Mouse (Mus musculus): ENCODE measurements around the gene Fndc3b.

Fndc3b gene

GRCm38 (mm10) chr3:27624974-27625591 is 86.0 kb downstream of the Fndc3b start:
- no peak for DNase-seq (ENCODE audit: low read depth, low spot score)

DNA sequence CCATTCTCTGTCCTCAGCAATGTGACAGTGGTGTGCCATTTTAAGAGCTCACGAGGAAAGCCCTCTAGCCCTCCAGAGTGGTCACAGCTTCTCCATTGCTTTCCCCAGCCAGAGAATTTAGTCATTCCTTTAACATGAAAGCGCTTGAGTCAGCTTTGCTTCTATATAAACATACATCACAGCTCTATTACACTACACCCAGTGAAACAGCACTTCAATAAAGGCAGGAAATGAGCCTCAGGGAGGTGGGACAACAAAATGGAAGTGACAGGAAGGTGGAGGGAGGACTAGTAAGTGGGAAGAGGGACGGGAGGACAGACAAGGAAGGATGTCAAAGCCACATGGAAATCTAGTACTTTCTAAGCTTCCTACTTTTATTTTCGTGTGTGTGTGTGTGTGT is 88.7 kb downstream of the Fndc3b start:
- no peak for DNase-seq (ENCODE audit: low read depth, low spot score)

GRCm38 (mm10) chr3:27621176-27621575 is 89.9 kb downstream of the Fndc3b start:
- DNase-seq (ENCODE audit: low read depth, low spot score) = no peak

DNA sequence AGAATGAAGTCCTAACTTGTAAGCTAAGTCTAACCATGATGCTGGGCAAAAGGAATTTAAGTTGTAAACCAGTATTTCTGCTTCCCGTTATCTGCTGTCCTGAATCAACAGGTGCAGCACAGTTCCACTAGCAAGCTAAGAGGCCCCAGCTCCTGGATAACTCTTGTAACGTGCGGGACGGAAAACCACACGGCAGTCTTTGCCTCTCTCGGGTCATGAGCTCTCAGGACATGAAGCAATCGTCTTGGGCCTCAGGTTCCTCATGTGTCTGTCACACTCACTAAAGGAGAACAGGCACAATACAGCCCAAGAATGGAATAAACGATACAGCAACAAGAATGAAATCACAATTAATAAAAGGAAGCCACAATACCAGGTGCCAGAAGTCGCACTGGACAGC is 93.4 kb downstream of the Fndc3b start:
- no peak for DNase-seq (ENCODE audit: low read depth, low spot score)

GRCm38 (mm10) chr3:27617237-27617499 is 93.9 kb downstream of the Fndc3b start:
- DNase-seq (ENCODE audit: low read depth, low spot score) = no peak

- DNase-seq (ENCODE audit: low read depth, low spot score) = no peak
Observed at GRCm38 (mm10) chr3:27616421-27617236, 94.5 kb downstream of the Fndc3b start.

- DNase-seq (ENCODE audit: low read depth, low spot score) = no peak
Observed at GRCm38 (mm10) chr3:27615479-27615878, 95.6 kb downstream of the Fndc3b start.

DNA sequence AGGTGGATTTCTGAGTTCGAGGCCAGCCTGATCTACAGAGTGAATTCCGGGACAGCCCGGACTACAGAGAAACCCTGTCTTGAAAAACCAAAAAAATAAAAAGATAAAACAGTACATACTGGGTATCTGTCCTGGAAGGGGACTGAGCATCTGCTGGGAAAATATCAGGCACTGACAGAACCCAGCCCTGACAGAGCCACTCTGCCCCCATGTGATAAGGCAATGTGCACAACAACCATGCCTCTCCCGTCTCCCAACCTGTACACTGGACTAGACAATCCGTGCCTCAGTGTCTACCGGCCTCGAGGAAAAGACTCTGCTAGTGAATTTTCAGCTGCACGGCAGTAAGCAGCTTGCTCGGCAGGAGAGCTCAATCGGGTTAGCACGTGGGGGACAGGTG is 97.3 kb downstream of the Fndc3b start:
- no peak for DNase-seq (ENCODE audit: low read depth, low spot score)

DNA sequence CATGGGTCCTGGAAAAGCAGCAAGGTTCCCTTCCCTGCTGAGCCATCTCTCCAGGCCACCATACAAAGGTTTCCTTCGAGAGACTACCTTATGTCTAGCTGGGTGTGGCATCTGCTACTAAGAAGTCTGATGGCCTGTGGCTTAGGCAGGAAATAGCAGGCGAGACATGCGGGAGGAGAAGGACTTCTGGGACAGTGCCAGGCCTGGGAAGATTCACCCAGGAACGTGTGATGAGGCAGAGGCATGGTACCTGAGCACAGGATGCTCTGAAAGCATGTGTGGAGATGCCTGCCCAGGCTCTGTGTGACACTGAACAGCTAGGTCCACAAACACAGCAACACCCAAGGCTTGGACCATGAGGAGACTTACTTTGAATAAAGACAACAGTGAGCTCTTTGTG is 98.1 kb downstream of the Fndc3b start:
- DNase-seq (ENCODE audit: low read depth, low spot score) = no peak

GRCm38 (mm10) chr3:27611986-27612385 is 99.1 kb downstream of the Fndc3b start:
- no peak for DNase-seq (ENCODE audit: low read depth, low spot score)

DNA sequence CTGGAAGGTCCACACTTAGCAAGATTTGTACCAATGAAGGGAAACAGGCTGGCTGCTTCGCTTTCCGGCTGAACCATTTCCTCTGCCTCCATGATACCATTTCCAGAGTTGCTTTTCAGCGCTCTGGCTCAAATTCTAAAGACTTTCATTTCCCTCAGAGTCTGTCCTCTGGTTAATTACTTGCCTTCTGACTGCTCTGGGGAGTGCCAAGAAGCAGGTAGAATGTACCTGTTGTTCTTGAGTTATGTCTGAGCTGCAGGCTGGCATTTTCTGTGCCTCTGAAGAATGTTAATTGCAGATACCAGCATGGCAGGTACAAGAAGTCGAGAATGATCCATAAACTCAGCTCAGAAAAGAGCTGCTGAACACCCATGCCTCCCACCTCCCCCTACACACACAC is 100.6 kb downstream of the Fndc3b start:
- DNase-seq (ENCODE audit: low read depth, low spot score) = no peak

GRCm38 (mm10) chr3:27610089-27610488 is 101.0 kb downstream of the Fndc3b start:
- no peak for DNase-seq (ENCODE audit: low read depth, low spot score)

DNA sequence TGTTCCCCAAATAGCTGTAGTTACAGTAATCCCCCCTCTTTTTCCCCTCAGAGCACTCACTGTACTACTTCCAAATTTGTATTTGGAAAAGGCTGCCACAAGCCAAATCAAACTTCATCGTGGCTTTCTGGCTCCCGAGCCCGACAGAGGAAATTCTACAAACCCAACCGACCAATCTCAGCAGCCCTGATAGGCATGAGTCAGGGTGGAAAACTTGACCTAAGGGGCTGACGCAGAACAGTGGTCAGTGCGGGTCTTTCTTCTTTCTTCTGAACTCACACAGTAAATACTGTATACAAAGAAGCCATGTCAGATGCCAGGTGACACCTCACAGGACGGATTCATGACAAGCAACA is 103.3 kb downstream of the Fndc3b start:
- DNase-seq (ENCODE audit: low read depth, low spot score) = no peak

DNA sequence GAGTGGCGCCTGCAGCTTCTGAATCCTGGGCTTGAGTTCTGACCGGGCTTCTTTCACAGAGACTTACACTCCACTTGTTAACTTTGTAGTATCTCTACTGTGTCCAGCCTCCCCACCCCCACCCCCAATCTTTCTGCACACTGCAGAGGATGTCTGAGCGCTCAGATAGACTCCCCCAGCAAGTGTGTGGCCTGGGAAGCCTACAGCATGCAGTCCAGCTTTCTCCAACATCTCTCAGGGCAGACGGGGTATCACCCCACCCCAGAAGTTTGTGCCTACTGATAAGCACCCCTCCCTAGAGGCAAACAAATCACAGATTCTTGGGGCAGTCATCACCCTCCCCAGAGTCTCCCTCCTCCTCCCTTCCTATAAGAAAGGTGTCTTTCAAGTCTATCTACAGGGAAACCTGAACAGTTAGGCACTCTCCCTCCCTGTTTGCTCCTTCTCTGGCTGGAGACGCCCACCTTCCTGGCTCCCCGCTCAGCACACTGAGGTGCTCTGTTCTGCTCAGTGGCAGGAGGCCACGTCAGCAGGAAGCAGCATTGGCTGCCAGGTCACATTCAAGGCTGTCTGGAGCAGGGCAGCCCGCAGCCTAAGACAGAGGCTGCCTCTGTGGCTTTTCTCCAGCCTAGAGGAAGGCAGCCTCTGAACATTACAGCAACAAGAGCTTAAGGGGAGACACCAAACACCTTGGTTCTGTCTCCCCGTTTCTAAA is 103.9 kb downstream of the Fndc3b start:
- no peak for DNase-seq (ENCODE audit: low read depth, low spot score)

DNA sequence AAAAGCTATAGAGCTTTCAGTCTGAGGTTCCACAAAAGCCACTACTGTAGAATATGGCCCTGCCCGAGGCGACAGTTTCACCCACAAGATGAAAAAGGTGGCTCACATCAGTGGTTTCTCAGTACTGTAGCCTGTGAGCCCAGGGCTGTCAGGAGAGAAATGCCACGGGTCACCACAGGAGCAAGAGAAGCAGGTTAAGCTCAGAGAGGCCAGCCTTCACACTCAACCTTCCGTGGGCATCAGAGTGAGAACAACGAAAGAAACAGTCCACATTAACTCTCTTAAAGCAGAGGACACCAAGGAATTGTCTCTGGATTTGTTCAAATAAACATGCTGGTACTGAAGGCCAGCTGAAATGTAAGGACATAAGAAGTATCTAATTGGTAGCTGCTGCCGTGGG is 104.5 kb downstream of the Fndc3b start:
- no peak for DNase-seq (ENCODE audit: low read depth, low spot score)

DNA sequence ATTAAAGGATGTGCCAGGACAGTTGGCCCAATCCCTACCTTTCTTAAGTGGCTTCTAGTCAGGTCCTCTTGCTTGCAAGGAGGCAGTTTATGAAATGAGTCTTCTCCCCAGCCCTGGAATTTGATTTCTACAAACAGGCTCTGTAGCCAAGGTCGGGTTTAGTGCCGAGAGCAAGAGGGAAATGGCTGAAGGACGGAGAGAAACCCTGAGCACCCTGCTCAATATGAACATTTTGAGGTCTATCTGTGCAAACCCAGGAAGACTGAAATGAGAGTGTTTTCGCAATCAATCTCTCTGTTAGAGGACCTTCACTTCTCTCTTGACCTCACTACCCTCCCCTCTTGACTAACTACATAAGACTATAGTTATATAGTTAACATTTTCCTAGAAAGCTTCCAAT is 105.5 kb downstream of the Fndc3b start:
- DNase-seq (ENCODE audit: low read depth, low spot score) = no peak

- DNase-seq (ENCODE audit: low read depth, low spot score) = no peak
Observed at GRCm38 (mm10) chr3:27605081-27605480, 106.0 kb downstream of the Fndc3b start.

DNA sequence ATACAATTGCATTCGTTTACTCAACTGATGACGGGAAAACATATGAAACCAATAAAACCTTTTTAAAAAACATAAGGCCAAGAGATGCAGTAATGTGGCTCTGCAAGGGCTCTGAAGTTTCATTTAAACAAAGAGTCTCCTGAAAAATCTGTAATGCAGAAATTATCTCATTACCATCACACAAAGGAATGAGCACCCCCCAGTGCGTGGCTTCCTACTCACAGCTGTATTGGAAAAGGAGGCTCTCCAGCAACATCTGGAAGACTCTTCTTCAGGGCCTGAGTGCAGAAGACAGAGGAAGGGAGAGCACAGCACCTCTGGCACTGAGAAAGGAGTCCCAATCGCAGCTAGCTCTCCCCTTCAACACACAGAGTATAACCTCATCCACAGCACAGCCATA is 106.5 kb downstream of the Fndc3b start:
- no peak for DNase-seq (ENCODE audit: low read depth, low spot score)

DNA sequence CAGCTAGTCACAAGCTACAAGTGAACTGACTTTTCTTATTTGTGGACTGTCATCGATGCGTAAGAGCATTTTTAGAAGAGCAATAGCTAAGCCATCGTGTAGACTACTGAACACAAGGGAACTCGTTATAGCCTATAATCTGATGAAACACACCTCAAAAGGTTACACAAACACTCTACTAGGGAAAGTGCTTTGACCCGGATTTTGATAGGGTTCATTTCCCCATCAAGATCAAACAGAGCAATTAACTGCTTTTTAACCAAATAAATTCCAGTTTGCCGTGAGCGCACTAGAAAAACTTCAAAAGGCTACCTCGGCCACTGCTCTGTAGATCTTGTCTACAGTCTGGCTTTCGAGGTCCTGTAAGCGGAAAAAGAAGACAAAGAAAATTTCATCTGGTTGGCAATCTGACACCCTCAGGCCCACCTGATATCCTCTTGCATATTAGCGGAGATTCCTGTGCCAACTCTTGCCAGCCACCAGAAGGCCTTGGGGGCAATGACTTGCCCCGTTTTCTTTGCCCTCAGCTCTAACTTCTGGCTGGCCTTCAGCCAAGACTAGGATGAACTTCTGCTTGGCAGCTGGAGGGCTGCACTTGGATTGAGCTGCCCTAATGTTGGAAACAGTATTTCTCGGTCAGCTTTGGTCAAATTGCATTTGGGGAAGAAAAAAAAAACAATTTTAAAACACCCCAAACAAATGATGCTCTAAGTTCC is 107.0 kb downstream of the Fndc3b start:
- DNase-seq (ENCODE audit: low read depth, low spot score) = no peak

GRCm38 (mm10) chr3:27600645-27601044 is 110.5 kb downstream of the Fndc3b start:
- DNase-seq (ENCODE audit: low read depth, low spot score) = no peak

- DNase-seq (ENCODE audit: low read depth, low spot score) = no peak
Observed at GRCm38 (mm10) chr3:27600197-27600596, 110.9 kb downstream of the Fndc3b start.

Measured in retina, postnatal 7 days (tissue).